Mouse (Mus musculus) embryonic fibroblast, embryonic 13.5 days (primary cell): ENCODE measurements around the gene Avpi1. TPM values are rescaled to one million over a fixed set of nuclear protein-coding genes. Genes with fewer than 3 reads are reported as not detected.

Experiments used
- H3K27ac ChIP-seq: 2 replicates; pipeline ENCODE4 v1.5.1; 2012; ENCODE audit warnings: low read length, control low read depth, inconsistent platforms; ENCODE audit not compliant: insufficient read depth
- H3K4me1 ChIP-seq: 2 replicates; pipeline ENCODE4 v1.6.1; 2011; ENCODE audit warnings: low read length; ENCODE audit not compliant: control insufficient read depth, insufficient read depth
- H3K4me3 ChIP-seq: 2 replicates; pipeline ENCODE4 v1.5.1; 2011; ENCODE audit warnings: mild to moderate bottlenecking, control low read depth, low read length; ENCODE audit not compliant: insufficient read depth
- CTCF ChIP-seq: IDR thresholded peaks from 2 replicates; pipeline ENCODE4 v1.5.1; 2011; ENCODE audit warnings: mild to moderate bottlenecking, control low read depth, low read length, moderate library complexity, borderline replicate concordance; ENCODE audit not compliant: insufficient read depth
- POLR2A ChIP-seq: IDR thresholded peaks from 2 replicates; pipeline ENCODE4 v1.6.1; 2011; ENCODE audit warnings: low read depth, mild to moderate bottlenecking, control low read depth, low read length, moderate library complexity
- polyA plus RNA-seq: library from polyadenylated mRNA; stranded (reverse); fragments of >200 nt; gene quantifications from 2 replicates; pipeline ENCODE4 v1.2.4, GENCODE M21; 2011; ENCODE audit warnings: low read depth; ENCODE audit not compliant: missing spikeins, insufficient read length

Avpi1 gene
- polyA plus RNA-seq, 1 experiment = 18.4 TPM

- Histone ChIP-seq H3K4me1 (peaks cover 3% of the 10 kb centered on the region; the same call in 1 of the 2 replicates), H3K4me3 (no peak overlapping the region), H3K27ac (no peak overlapping the region)
- TF ChIP-seq POLR2A (no peak), CTCF (no peak)
Measured at GRCm38 (mm10) chr19:42135070-42135469, 6.2 kb upstream of the Avpi1 start.

DNA sequence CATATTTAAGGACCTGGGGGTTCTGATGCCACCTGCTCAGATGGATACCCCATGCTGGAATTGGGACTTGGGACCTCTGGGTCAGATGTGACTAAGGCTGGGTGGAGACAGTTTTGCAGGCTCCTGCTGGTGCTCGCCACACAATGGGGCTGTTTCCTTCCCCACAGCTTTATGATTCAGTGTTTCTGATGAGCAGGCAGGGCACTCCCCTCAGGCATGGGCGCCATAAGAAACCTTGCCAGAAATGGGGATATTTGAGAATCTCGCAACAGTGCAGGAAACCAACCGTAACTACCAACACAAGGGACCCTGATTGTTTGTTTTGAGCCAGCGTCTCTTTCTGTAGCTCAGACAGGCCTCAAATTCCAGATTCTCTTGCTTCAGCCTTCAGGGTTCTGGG, 2.2 kb upstream of the Avpi1 start:
- Histone ChIP-seq H3K4me3 (no peak overlapping the region), H3K4me1 (peaks cover 7% of the 10 kb centered on the region), H3K27ac (peak overlapping the region; percentile 35)
- TF ChIP-seq POLR2A (no peak), CTCF (no peak)

GRCm38 (mm10) chr19:42130294-42130606, 1.4 kb upstream of the Avpi1 start:
- no peak overlapping the region for H3K27ac ChIP-seq
- TF ChIP-seq CTCF (no peak), POLR2A (no peak)
- peaks cover 5% of the 10 kb centered on the region for H3K4me1 ChIP-seq

DNA sequence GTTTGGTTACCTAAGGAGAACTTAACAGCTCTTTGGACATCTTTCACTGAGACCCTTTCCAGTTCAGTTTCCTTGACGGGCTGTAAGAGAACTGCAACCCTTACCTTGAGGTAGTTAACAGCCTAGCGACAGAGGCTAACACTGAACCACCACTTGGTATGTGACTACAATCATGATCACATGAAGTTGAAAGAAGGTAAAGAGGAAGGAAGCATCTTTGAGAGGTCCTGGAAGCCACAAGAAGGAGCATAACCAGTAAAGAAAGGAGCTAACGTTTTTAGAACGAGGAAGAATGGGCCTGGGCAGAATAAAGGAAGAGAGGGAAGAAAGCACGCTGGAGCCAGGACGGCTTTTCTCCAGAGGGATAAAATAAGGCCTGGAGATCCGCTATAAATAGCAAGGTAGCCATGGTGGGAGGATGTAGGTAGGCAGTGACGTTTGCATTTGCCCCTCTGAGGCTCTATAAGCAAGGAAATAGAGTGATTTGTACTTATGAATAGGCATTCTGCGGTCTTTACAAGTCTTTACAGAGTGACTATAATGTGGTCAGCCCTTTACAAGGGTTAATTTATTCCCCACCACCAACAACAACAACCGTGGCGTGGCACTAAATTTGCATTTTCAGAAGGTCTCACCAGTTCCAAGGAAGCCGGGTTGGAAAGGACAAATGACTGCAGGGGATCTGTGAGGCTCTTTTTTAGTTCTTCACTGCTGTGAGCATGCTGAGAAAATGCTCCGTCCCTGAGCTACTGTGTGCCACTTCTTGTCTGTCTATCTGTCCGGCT, 842 bp upstream of the Avpi1 start:
- H3K4me1 ChIP-seq = peaks cover 5% of the 10 kb centered on the region
- H3K4me3 ChIP-seq = no peak overlapping the region
- TF ChIP-seq CTCF (no peak), POLR2A (no peak; the same call in 1 of the 2 replicates)
- H3K27ac ChIP-seq = peak overlapping the region; percentile 89

More at GRCm38 (mm10) chr19:42130294-42130606, 1.4 kb upstream of the Avpi1 start:
- no peak overlapping the region for H3K4me3 ChIP-seq

DNA sequence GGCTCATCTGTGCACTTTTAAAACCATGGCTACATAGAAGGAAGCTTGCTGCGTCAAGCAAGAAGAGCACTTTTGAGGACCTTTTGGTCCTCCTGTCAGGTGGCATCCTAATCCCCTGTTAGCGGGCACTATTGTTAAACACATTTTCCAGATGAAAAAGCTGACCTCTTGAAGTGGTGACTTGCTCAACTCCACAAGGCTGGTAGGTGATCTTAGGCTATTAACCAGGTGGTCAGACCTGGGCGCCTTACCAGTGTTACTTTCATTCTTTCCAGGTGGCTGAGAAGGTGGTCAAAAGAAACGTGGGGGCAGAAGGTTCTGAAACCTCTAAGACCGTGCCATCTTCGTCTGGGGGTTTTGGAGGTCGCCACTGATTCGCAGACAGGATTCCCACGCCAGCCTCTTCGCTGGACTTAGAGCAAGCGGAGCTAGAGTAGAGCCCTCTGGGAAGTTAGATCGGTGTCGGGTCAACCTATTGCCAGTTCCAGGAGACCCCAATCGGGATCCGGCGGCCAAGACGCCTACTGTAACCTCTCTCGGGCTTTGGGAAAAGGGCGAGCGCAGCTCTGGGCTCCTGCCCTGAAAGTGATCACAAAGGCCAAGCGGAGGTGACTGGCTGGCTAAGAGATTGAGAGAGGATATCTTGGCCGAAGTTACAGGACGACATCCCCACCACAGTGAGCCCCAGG, 663 bp downstream of the Avpi1 start:
- peak overlapping the region; percentile 74 for H3K27ac ChIP-seq
- H3K4me3 ChIP-seq = peak overlapping the region; percentile 77
- H3K4me1 ChIP-seq = peaks cover 5% of the 10 kb centered on the region
- TF ChIP-seq POLR2A (no peak), CTCF (no peak)

- TF ChIP-seq CTCF (no peak), POLR2A (no peak)
- Histone ChIP-seq H3K27ac (no peak overlapping the region), H3K4me1 (peaks cover 5% of the 10 kb centered on the region), H3K4me3 (no peak overlapping the region)
Measured at GRCm38 (mm10) chr19:42127024-42127423, 1.8 kb downstream of the Avpi1 start.

DNA sequence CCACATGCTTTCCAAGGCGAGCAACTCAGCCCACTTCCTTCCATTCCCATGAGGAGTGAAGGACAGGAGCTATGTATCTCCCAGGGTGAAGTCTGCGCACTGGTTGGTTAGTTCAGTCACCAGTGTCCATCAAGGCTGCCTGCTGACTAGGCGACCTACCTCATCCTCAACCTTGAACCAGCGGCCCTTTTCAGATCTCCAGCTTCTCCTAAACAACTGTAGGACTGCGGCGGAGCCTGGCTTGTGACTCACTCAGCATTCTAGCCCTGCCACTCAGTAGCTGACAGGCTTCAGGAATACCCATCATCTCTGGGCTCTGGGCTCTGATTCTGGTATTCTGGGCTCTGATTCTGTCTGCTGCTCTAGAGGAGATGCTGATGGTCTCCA, 2.6 kb downstream of the Avpi1 start:
- H3K4me3 ChIP-seq = no peak overlapping the region
- no peak overlapping the region for H3K27ac ChIP-seq
- H3K4me1 ChIP-seq = peaks cover 5% of the 10 kb centered on the region
- no peak for TF ChIP-seq POLR2A
- TF ChIP-seq CTCF = no peak

DNA sequence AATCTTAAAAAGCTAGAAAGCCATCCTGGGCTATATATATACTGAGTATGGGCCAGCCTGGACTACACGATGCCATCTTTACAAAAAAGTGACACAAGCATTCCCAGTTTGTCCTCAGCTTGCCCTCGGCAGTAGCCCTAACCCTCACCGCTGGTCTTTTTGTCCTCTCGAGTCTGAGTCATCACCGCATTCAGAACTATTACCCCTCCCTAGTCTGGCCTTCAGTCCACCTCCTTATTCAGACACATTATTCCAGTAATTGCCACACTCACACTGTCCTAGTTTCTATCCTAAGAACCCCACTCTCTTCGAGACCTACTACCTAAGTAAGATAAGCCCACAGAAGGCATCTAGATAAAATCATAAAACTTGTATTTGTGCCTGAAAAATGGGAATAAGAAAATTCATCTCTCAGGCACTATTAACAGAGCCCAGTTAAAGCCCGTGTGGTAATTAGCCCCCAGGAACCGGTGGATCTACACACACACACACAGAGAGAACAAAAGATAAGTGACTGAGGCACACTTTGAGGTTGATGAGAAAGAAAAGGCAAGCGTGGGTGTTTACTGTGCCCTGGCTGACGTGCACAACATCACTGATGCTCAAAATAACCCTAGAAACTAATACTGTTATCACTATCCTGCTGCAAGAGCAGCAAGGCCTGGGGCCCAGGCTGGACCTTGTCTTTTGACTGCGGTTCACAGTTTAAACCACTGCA, 3.2 kb downstream of the Avpi1 start:
- Histone ChIP-seq H3K27ac (no peak overlapping the region), H3K4me3 (no peak overlapping the region), H3K4me1 (peaks cover 5% of the 10 kb centered on the region)
- TF ChIP-seq CTCF (no peak), POLR2A (no peak)

GRCm38 (mm10) chr19:42124684-42125083, 4.2 kb downstream of the Avpi1 start:
- no peak for TF ChIP-seq CTCF
- TF ChIP-seq POLR2A = no peak
- H3K4me1 ChIP-seq = peaks cover 4% of the 10 kb centered on the region
- H3K4me3 ChIP-seq = no peak overlapping the region
- H3K27ac ChIP-seq = no peak overlapping the region
